Mouse (Mus musculus) myocyte (in vitro differentiated cells): ENCODE data around the gene Setd1b.

Source experiments
- MYOG ChIP-seq, 3 experiments: IDR thresholded peaks; one replicate each; pipeline ENCODE4 v1.6.1; 2011; ENCODE audit warnings: control low read depth in 2 of 3, low read depth in 2 of 3, mild to moderate bottlenecking in 2 of 3; ENCODE audit not compliant: insufficient read length in 2 of 3, control insufficient read depth in 1 of 3, insufficient read depth in 1 of 3
- POLR2A ChIP-seq: IDR thresholded peaks from one replicate; pipeline ENCODE4 v1.6.1; 2011; ENCODE audit warnings: low read depth, mild to moderate bottlenecking, control low read depth, moderate library complexity; ENCODE audit not compliant: insufficient read length
- REST ChIP-seq: IDR thresholded peaks from one replicate; pipeline ENCODE4 v1.6.1; 2011; ENCODE audit warnings: mild to moderate bottlenecking, control low read depth, moderate library complexity; ENCODE audit not compliant: insufficient read depth, insufficient read length
- USF1 ChIP-seq: IDR thresholded peaks from one replicate; pipeline ENCODE4 v1.6.1; 2011; ENCODE audit warnings: low read depth, mild to moderate bottlenecking, control low read depth, moderate library complexity

GRCm38 (mm10) chr5:123134875-123135382 lies 7.1 kb upstream of the Setd1b start:
- no peak for TF ChIP-seq REST
- TF ChIP-seq POLR2A: no peak
- no peak for TF ChIP-seq MYOG (IDR thresholded peaks at IDR 0.05; ENCODE audit: control insufficient read depth in 1 of 3, insufficient read depth in 1 of 3, insufficient read length in 2 of 3, low read depth in 2 of 3)
- no peak for TF ChIP-seq USF1
